Mouse (Mus musculus) induced T-regulatory cell, adult 2 months (primary cell): ENCODE results near the gene Dgkb.

ENCODE experiments used
- DNase-seq: peaks from one replicate; pipeline ENCODE4 v3.0.0-alpha.2; 2012; ENCODE audit warnings: low read depth

The Dgkb gene

GRCm38 (mm10) chr12:38594055-38594454 lies 776.5 kb downstream of the Dgkb start:
- DNase-seq = no peak

- DNase-seq = no peak
Measured at GRCm38 (mm10) chr12:38596416-38597062, 779.0 kb downstream of the Dgkb start.

GRCm38 (mm10) chr12:38598096-38598495 lies 780.6 kb downstream of the Dgkb start:
- DNase-seq = no peak

GRCm38 (mm10) chr12:38600165-38600845 lies 782.8 kb downstream of the Dgkb start:
- DNase-seq = no peak

GRCm38 (mm10) chr12:38608104-38608503 lies 790.6 kb downstream of the Dgkb start:
- no peak for DNase-seq

GRCm38 (mm10) chr12:38668265-38668664 lies 850.7 kb downstream of the Dgkb start:
- no peak for DNase-seq
